Mouse (Mus musculus): ENCODE measurements around the gene Ceacam10.

DNA sequence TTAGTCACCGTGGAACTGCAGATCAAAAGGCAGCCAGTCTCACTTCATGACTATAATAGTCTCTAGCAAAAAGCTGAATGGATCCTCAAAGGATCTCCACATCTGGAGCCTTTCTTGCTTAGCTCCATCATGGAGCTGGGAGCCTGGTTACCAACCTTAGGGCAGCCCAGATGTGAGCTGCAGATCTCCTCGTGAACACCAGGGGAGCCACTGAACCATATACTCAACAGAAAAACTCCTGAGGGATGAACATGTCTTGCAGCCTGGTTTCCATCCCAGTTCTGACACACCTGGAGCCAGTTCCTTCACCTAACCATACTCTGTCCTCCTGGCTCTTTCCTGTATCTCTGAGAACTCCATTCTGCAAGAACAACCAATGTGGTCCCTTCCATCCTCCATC lies 861 bp upstream of the Ceacam10 start:
- TF ChIP-seq CTCF (IDR thresholded peaks at IDR 0.05; ENCODE audit: low read depth) (no peak), EP300 (IDR thresholded peaks at IDR 0.05; ENCODE audit: low read depth) (no peak)
